In the genomic region with DNA sequence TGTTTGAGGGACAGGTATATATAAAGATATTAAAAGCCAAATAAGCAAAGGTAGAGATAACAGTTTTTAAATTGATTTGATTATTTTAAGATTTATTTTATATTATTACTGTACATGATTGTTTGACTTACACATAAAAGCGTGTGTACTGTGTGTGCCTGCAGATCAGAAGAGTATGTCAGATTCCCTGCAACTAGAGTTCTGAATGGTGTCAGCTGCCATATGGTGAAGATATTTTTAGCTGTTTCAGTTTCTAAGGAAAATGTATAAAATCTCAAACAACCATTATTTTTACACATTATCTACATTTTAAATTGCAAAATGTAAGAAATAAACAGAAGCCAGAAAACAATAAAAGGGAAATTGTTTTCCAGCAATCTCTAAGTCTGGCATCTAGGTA, we compare ENCODE assay signal across 17 mouse cellular contexts. TPM values are rescaled to one million over a fixed set of nuclear protein-coding genes. Genes with fewer than 3 reads are reported as not detected.
"Had no signal": no experiment of that assay in that cellular context is flagged by ENCODE, and none has a peak within 500 bp of the region (broad histone marks: within the 10 kb centered on the region; RNA-seq: fewer than 3 reads in every experiment).

No protein-coding gene starts in this region.

- DNase-seq: kidney, postnatal 10 days; kidney, postnatal 4 days; liver; liver, embryonic 13.5 days; liver, postnatal 0 days; lung, postnatal 14 days; thymus, adult 2 months; thymus, postnatal 25 days had no signal

- H3K9ac ChIP-seq: limb, embryonic 12.5 days; liver, embryonic 13.5 days; liver, postnatal 0 days; lung, embryonic 15.5 days; midbrain, embryonic 15.5 days; neural tube, embryonic 12.5 days had no signal

- H3K4me3 ChIP-seq: limb, embryonic 12.5 days; liver, embryonic 13.5 days; lung, embryonic 15.5 days; megakaryocyte, embryonic 14.5 days; midbrain, embryonic 15.5 days; neural tube, embryonic 12.5 days had no signal

- H3K9me3 ChIP-seq: limb, embryonic 12.5 days; liver, embryonic 13.5 days; lung, embryonic 15.5 days; megakaryocyte, embryonic 14.5 days; midbrain, embryonic 15.5 days; neural tube, embryonic 12.5 days had no signal

- H3K27me3 ChIP-seq: limb, embryonic 12.5 days; liver, embryonic 13.5 days; lung, embryonic 15.5 days; megakaryocyte, embryonic 14.5 days; midbrain, embryonic 15.5 days; neural tube, embryonic 12.5 days had no signal

- H3K4me1 ChIP-seq: limb, embryonic 12.5 days; lung, embryonic 15.5 days; midbrain, embryonic 15.5 days; neural tube, embryonic 12.5 days had no signal

- ATAC-seq: liver, postnatal 0 days; midbrain, embryonic 15.5 days had no signal

- H3K27ac ChIP-seq: limb, embryonic 12.5 days; liver, embryonic 13.5 days; lung, embryonic 15.5 days; macrophage; midbrain, embryonic 15.5 days; neural tube, embryonic 12.5 days; stomach, postnatal 0 days had no signal

- H3K4me2 ChIP-seq: limb, embryonic 12.5 days; liver, embryonic 13.5 days; lung, embryonic 15.5 days; midbrain, embryonic 11.5 days; midbrain, embryonic 15.5 days; neural tube, embryonic 12.5 days had no signal

- H3K36me3 ChIP-seq: lung, embryonic 15.5 days; midbrain, embryonic 15.5 days; neural tube, embryonic 12.5 days had no signal

RNA-seq across cellular contexts. Expression of a gene that starts 58.2 kb away (rescaled TPM):
- polyA plus RNA-seq: limb, embryonic 12.5 days; liver, embryonic 13.5 days; liver, postnatal 0 days; lung, embryonic 15.5 days; macrophage; midbrain, embryonic 11.5 days; midbrain, embryonic 15.5 days; neural tube, embryonic 12.5 days; stomach, postnatal 0 days; thymus, adult 2 months; urinary bladder, adult 2 months had no signal
